Mouse (Mus musculus): ENCODE measurements around the gene P2ry10b. TPM values are rescaled to one million over a fixed set of nuclear protein-coding genes. Genes with fewer than 3 reads are reported as not detected.

Gene P2ry10b
- 1.2 and 1.8 TPM in 2 replicates for total RNA-seq (2014; rRNA removed)
- 0.32 and 0.67 TPM in 2 replicates for polyA plus RNA-seq (2012; rRNA removed)

DNA sequence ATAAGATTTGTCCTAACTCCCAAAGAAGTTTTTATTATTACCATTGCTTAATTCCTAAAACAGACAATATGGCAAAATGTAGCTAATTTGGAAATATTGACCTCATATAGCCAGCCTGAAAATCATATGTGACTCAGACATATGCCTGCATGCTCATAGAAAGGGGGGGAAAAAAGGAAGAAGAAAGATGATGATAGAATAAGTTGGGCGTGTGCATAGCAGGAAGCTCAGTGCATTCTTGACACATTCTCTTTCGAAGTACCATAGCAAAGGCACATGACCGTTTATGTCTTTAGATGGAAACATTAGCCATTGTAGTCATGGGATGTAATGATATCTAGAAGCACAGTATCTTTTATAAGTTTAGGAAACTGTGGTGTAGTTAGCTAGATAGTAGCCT lies at the start of gene P2ry10b:
TSS of gene P2ry10b (plus strand) at position 247 of the 400 bp plus-strand sequence.
- Histone ChIP-seq H3K36me3 (ENCODE audit: control insufficient read depth, insufficient read depth, low read length) (no peaks in the 10 kb centered on the region), H3K27ac (replicated peaks; ENCODE audit: insufficient read depth, low read depth, low read length) (no peak within 1 kb of the TSS), H3K4me1 (ENCODE audit: control insufficient read depth, insufficient read depth, low read length) (no peaks in the 10 kb centered on the region), H3K79me2 (ENCODE audit: control insufficient read depth, insufficient read depth, low read length) (no peaks in the 10 kb centered on the region), H3K27me3 (ENCODE audit: control insufficient read depth, insufficient read depth, low read length) (no peaks in the 10 kb centered on the region), H3K4me3 (ENCODE audit: insufficient read depth, low read depth, low read length) (peak within 1 kb of the TSS; percentile 33; the same call in 1 of the 2 replicates), H3K9ac (ENCODE audit: low read depth, low read length) (no peak within 1 kb of the TSS)
- no peak for DNase-seq (ENCODE audit: extremely low read depth, low read depth, low spot score)
- 80% methylated on average over 3 of the region's 3 CpGs for WGBS
- TF ChIP-seq POLR2A (IDR thresholded peaks at IDR 0.05; ENCODE audit: extremely low read depth, insufficient read depth, low read length) = no peak
- TF ChIP-seq CTCF (IDR thresholded peaks at IDR 0.05; ENCODE audit: low read depth, low read length) = no peak

DNA sequence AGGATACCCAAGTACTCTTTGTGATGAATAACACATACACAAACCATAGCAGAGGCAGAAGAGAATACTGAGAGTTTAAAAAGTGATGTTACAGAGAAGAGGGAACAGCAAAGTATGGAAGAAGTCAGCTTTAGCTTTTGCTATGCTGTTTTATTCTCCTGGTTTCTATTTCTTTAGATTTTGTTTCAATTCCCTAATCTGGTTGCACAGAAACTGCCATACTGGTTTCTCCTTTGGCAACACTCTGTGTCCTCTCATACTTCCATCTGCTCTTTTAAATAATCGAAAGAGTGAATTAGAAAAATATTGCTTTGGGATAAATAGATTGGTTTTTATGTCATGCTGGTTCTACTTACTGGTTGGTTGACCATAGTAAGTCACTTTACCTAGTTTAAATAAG lies 32.4 kb upstream of the P2ry10b start:
- Histone ChIP-seq H3K27me3 (ENCODE audit: control insufficient read depth, insufficient read depth, low read length) (no peaks in the 10 kb centered on the region), H3K4me3 (ENCODE audit: insufficient read depth, low read depth, low read length) (no peak overlapping the region), H3K79me2 (ENCODE audit: control insufficient read depth, insufficient read depth, low read length) (no peaks in the 10 kb centered on the region), H3K27ac (replicated peaks; ENCODE audit: insufficient read depth, low read depth, low read length) (no peak overlapping the region), H3K4me1 (ENCODE audit: control insufficient read depth, insufficient read depth, low read length) (no peaks in the 10 kb centered on the region), H3K9ac (ENCODE audit: low read depth, low read length) (no peak overlapping the region), H3K36me3 (ENCODE audit: control insufficient read depth, insufficient read depth, low read length) (no peaks in the 10 kb centered on the region)
- no peak for DNase-seq (ENCODE audit: extremely low read depth, low read depth, low spot score)
- TF ChIP-seq CTCF (IDR thresholded peaks at IDR 0.05; ENCODE audit: low read depth, low read length) (no peak), POLR2A (IDR thresholded peaks at IDR 0.05; ENCODE audit: extremely low read depth, insufficient read depth, low read length) (no peak)
- 87% methylated on average over 1 of the region's 1 CpGs for WGBS

DNA sequence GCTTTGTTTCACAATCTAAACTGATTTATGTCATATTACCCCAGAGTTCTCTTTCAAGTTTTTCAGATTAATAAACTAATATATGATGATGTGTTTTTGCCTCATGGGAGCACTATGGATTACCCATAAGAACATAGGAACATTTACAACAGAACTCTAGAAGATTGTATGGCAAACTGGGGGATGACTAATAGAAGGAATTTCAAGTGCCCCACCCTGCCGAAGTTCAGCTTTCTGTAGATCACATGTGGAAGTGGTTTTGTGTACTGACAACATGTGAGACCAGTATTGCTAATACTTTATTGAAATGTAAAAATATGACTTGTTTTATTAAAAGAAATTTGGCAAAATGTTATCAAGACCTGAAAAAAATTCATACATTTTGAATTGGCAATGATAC lies 31.7 kb upstream of the P2ry10b start:
- 58% methylated on average over 1 of the region's 1 CpGs for WGBS

DNA sequence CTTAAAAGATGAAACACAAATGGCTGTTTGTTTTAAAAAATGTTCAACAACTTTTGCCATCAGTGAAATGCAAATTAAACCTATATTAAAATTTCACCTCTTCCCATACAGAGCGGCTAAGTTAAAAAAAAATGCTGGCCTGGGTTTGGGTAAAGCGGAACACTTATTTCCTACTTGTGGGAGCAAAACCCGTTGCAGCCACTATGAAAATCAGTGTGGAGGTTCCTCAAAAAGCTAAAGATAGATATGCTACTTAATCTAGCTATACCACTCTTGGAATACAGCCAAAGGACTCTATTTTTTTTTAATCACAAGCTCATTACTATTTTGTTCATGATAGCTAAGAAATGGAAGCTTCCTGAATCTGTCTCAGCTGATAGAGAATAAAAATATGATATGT lies 5.5 kb upstream of the P2ry10b start:
- Histone ChIP-seq H3K27ac (replicated peaks; ENCODE audit: insufficient read depth, low read depth, low read length) (no peak overlapping the region), H3K27me3 (ENCODE audit: control insufficient read depth, insufficient read depth, low read length) (no peaks in the 10 kb centered on the region), H3K4me3 (ENCODE audit: insufficient read depth, low read depth, low read length) (no peak overlapping the region), H3K9ac (ENCODE audit: low read depth, low read length) (no peak overlapping the region), H3K79me2 (ENCODE audit: control insufficient read depth, insufficient read depth, low read length) (no peaks in the 10 kb centered on the region), H3K4me1 (ENCODE audit: control insufficient read depth, insufficient read depth, low read length) (no peaks in the 10 kb centered on the region), H3K36me3 (ENCODE audit: control insufficient read depth, insufficient read depth, low read length) (no peaks in the 10 kb centered on the region)
- DNase-seq (ENCODE audit: extremely low read depth, low read depth, low spot score) = peak; percentile 5
- TF ChIP-seq POLR2A (IDR thresholded peaks at IDR 0.05; ENCODE audit: extremely low read depth, insufficient read depth, low read length) (no peak), CTCF (IDR thresholded peaks at IDR 0.05; ENCODE audit: low read depth, low read length) (no peak)
- WGBS = 87% methylated on average over 3 of the region's 3 CpGs

More for the DNA sequence above, 31.7 kb upstream of the P2ry10b start:
- no peak for DNase-seq (ENCODE audit: extremely low read depth, low read depth, low spot score)
- H3K4me1 ChIP-seq (ENCODE audit: control insufficient read depth, insufficient read depth, low read length) = no peaks in the 10 kb centered on the region
- no peaks in the 10 kb centered on the region for H3K79me2 ChIP-seq (ENCODE audit: control insufficient read depth, insufficient read depth, low read length)
- H3K4me3 ChIP-seq (ENCODE audit: insufficient read depth, low read depth, low read length) = no peak overlapping the region
- H3K27ac ChIP-seq (replicated peaks; ENCODE audit: insufficient read depth, low read depth, low read length) = no peak overlapping the region
- H3K36me3 ChIP-seq (ENCODE audit: control insufficient read depth, insufficient read depth, low read length) = no peaks in the 10 kb centered on the region
- no peak overlapping the region for H3K9ac ChIP-seq (ENCODE audit: low read depth, low read length)
- no peak for TF ChIP-seq POLR2A (IDR thresholded peaks at IDR 0.05; ENCODE audit: extremely low read depth, insufficient read depth, low read length)
- TF ChIP-seq CTCF (IDR thresholded peaks at IDR 0.05; ENCODE audit: low read depth, low read length) = no peak
- H3K27me3 ChIP-seq (ENCODE audit: control insufficient read depth, insufficient read depth, low read length) = no peaks in the 10 kb centered on the region

DNA sequence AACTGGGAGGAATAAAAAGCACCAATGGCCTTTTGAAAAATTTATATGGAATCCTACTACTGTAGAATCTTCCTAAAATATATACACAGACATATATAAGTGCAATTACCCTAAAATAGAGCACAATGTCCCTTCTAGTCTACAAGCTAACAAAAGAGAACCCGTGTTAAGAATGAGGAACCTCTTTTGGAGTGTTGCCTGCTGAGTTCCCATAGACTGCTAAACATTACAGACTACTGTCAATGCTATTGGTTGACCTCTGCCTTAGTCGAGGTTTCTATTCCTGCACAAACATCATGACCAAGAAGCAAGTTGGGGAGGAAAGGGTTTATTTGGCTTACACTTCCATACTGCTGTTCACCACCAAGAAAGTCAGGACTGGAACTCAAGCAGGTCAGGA lies 4.8 kb upstream of the P2ry10b start:
- Histone ChIP-seq H3K9ac (ENCODE audit: low read depth, low read length) (no peak overlapping the region), H3K79me2 (ENCODE audit: control insufficient read depth, insufficient read depth, low read length) (no peaks in the 10 kb centered on the region), H3K27me3 (ENCODE audit: control insufficient read depth, insufficient read depth, low read length) (no peaks in the 10 kb centered on the region), H3K36me3 (ENCODE audit: control insufficient read depth, insufficient read depth, low read length) (no peaks in the 10 kb centered on the region), H3K4me3 (ENCODE audit: insufficient read depth, low read depth, low read length) (no peak overlapping the region), H3K27ac (replicated peaks; ENCODE audit: insufficient read depth, low read depth, low read length) (no peak overlapping the region), H3K4me1 (ENCODE audit: control insufficient read depth, insufficient read depth, low read length) (no peaks in the 10 kb centered on the region)
- no peak for DNase-seq (ENCODE audit: extremely low read depth, low read depth, low spot score)
- WGBS = 66% methylated on average over 2 of the region's 2 CpGs
- TF ChIP-seq CTCF (IDR thresholded peaks at IDR 0.05; ENCODE audit: low read depth, low read length) (no peak), POLR2A (IDR thresholded peaks at IDR 0.05; ENCODE audit: extremely low read depth, insufficient read depth, low read length) (no peak)

DNA sequence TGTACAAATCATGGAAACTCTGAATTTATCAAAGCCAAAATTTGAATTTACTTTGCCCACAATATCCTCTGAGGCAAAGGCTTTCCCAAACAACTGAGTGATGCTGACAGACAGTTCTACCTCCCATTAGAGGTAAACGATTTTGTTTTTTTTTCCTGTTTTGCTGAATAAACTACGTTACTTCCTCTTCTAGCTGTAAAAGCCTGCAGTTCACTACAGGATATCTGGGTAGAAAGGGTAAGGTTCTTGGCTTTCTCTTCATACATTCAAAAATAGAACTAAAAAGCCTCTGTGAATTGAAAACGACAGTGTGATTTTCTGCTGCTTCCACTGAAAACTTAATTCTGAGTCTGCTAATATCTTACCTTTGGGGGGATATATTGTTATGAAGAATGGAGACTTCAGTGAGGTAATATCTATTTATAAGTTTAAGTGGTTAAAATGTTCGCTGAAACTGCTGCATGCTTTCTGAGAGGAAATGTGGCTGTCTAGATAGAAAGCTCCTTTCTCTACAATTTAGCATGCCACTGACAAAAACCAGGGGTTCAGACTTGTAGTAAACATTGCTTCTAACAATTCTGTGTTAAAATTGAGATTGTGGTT lies 765 bp downstream of the P2ry10b start:
- 63% methylated on average over 4 of the region's 4 CpGs for WGBS
- DNase-seq (ENCODE audit: extremely low read depth, low read depth, low spot score) = no peak
- TF ChIP-seq POLR2A (IDR thresholded peaks at IDR 0.05; ENCODE audit: extremely low read depth, insufficient read depth, low read length) (no peak), CTCF (IDR thresholded peaks at IDR 0.05; ENCODE audit: low read depth, low read length) (no peak)
- Histone ChIP-seq H3K79me2 (ENCODE audit: control insufficient read depth, insufficient read depth, low read length) (no peaks in the 10 kb centered on the region), H3K27ac (replicated peaks; ENCODE audit: insufficient read depth, low read depth, low read length) (no peak overlapping the region), H3K4me3 (ENCODE audit: insufficient read depth, low read depth, low read length) (peak overlapping the region; percentile 33; the same call in 1 of the 2 replicates), H3K9ac (ENCODE audit: low read depth, low read length) (no peak overlapping the region), H3K36me3 (ENCODE audit: control insufficient read depth, insufficient read depth, low read length) (no peaks in the 10 kb centered on the region), H3K27me3 (ENCODE audit: control insufficient read depth, insufficient read depth, low read length) (no peaks in the 10 kb centered on the region), H3K4me1 (ENCODE audit: control insufficient read depth, insufficient read depth, low read length) (no peaks in the 10 kb centered on the region)
